Mouse (Mus musculus) forebrain, embryonic 14.5 days (tissue): ENCODE data around the gene Olfr444. TPM values are rescaled to one million over a fixed set of nuclear protein-coding genes. Genes with fewer than 3 reads are reported as not detected.

Source experiments
- ATAC-seq: fragments of 200-750 bp; cut with Nextera tagmentation; 2 replicates; pipeline ENCODE4 v1.8.0; 2017; ENCODE audit warnings: mild to moderate bottlenecking, moderate library complexity
- DNase-seq: peaks from one replicate; pipeline ENCODE4 v3.0.0-alpha.2; 2015; ENCODE audit warnings: low spot score
- H3K27ac ChIP-seq: fragments of 300-500 bp; sonication (generic); 2 replicates; pipeline ENCODE4 v1.5.1; 2014; ENCODE audit warnings: low read depth, mild to moderate bottlenecking, control low read depth, low read length, moderate library complexity
- H3K27me3 ChIP-seq: fragments of 300-500 bp; sonication (generic); replicated peaks from 2 replicates; pipeline ENCODE4 v1.6.1; 2014; ENCODE audit warnings: low read length, control low read depth, mixed read lengths; ENCODE audit not compliant: control insufficient read depth, insufficient read depth
- H3K36me3 ChIP-seq: fragments of 300-500 bp; sonication (generic); 2 replicates; pipeline ENCODE4 v1.6.1; 2014; ENCODE audit warnings: low read length, control low read depth; ENCODE audit not compliant: control insufficient read depth, insufficient read depth
- H3K4me1 ChIP-seq: fragments of 300-500 bp; sonication (generic); 2 replicates; pipeline ENCODE4 v1.6.1; 2014; ENCODE audit warnings: antibody characterized with exemption, low read length, control low read depth; ENCODE audit not compliant: control insufficient read depth, insufficient read depth
- H3K4me2 ChIP-seq: fragments of 300-500 bp; sonication (generic); 2 replicates; pipeline ENCODE4 v1.6.1; 2014; ENCODE audit warnings: mild to moderate bottlenecking, control low read depth, low read length
- H3K4me3 ChIP-seq: fragments of 300-500 bp; sonication (generic); 2 replicates; pipeline ENCODE4 v1.5.1; 2014; ENCODE audit warnings: low read depth, low read length, control low read depth
- H3K9ac ChIP-seq: fragments of 300-500 bp; sonication (generic); 2 replicates; pipeline ENCODE4 v1.6.1; 2014; ENCODE audit warnings: mild to moderate bottlenecking, low read length, control low read depth, moderate library complexity
- H3K9me3 ChIP-seq: fragments of 300-500 bp; sonication (generic); replicated peaks from 2 replicates; pipeline ENCODE4 v1.6.1; 2016; ENCODE audit warnings: low read length, control low read depth, mixed read lengths; ENCODE audit not compliant: control insufficient read depth
- WGBS: fragments of 180-500 bp; shearing (Covaris S2); extraction: QIAGEN DNeasy Blood & Tissue Kit; methylation state at CpG from one replicate; pipeline ENCODE4 v1.1.7; 2014; 5-methylcytosine and 5-hydroxymethylcytosine counted together
- polyA plus RNA-seq: library from polyadenylated mRNA; unstranded; fragments of >200 nt; fragmentation: Nextera tagmentation; extraction: Ambion mirVana; gene quantifications from 2 replicates; pipeline ENCODE4 v1.2.1, GENCODE M21; 2014

Gene Olfr444
- polyA plus RNA-seq, result not detected in 2 replicates

- Histone ChIP-seq H3K9me3 (no peaks in the 10 kb centered on the region), H3K4me1 (no peaks in the 10 kb centered on the region), H3K4me2 (no peak within 1 kb of the TSS), H3K27me3 (no peaks in the 10 kb centered on the region), H3K27ac (no peak within 1 kb of the TSS), H3K9ac (no peak within 1 kb of the TSS), H3K4me3 (no peak within 1 kb of the TSS), H3K36me3 (no peaks in the 10 kb centered on the region)
- DNase-seq (no peak), ATAC-seq (no peak)
- WGBS, result 85% methylated on average over 1 of the region's 1 CpGs
These were observed at the start of gene Olfr444 for GRCm38 (mm10) chr6:42948767-42949166. TSS of gene Olfr444 (plus strand) at chr6:42949067.

GRCm38 (mm10) chr6:42900345-42900744, 48.5 kb upstream of the Olfr444 start:
- H3K36me3 ChIP-seq, result no peaks in the 10 kb centered on the region
- no peak overlapping the region for H3K4me3 ChIP-seq
- no peak overlapping the region for H3K27ac ChIP-seq
- H3K9ac ChIP-seq, result no peak overlapping the region
- no peaks in the 10 kb centered on the region for H3K4me1 ChIP-seq
- WGBS, result 12% methylated on average over 1 of the region's 1 CpGs
- H3K4me2 ChIP-seq, result no peak overlapping the region
- ATAC-seq (no peak), DNase-seq (no peak)
- no peaks in the 10 kb centered on the region for H3K27me3 ChIP-seq
- no peaks in the 10 kb centered on the region for H3K9me3 ChIP-seq

- Histone ChIP-seq H3K4me1 (no peaks in the 10 kb centered on the region), H3K27ac (no peak within 1 kb of the TSS), H3K4me2 (no peak within 1 kb of the TSS), H3K36me3 (no peaks in the 10 kb centered on the region), H3K9me3 (no peaks in the 10 kb centered on the region), H3K9ac (no peak within 1 kb of the TSS), H3K4me3 (no peak within 1 kb of the TSS), H3K27me3 (no peaks in the 10 kb centered on the region)
- ATAC-seq (no peak), DNase-seq (no peak)
These were observed 40.3 kb upstream of the Olfr444 start, which contains the start of gene Olfr447 for GRCm38 (mm10) chr6:42908578-42908977. TSS of gene Olfr447 (plus strand) at chr6:42908878.

GRCm38 (mm10) chr6:42921077-42921476, 27.8 kb upstream of the Olfr444 start, which contains the start of gene Olfr446:
TSS of gene Olfr446 (plus strand) at chr6:42921377.
- H3K36me3 ChIP-seq, result no peaks in the 10 kb centered on the region
- H3K9me3 ChIP-seq, result no peaks in the 10 kb centered on the region
- H3K27ac ChIP-seq, result no peak within 1 kb of the TSS
- no peak within 1 kb of the TSS for H3K9ac ChIP-seq
- H3K4me3 ChIP-seq, result no peak within 1 kb of the TSS
- H3K4me1 ChIP-seq, result no peaks in the 10 kb centered on the region
- no peak for DNase-seq
- no peak for ATAC-seq
- WGBS, result 59% methylated on average over 2 of the region's 2 CpGs
- H3K27me3 ChIP-seq, result no peaks in the 10 kb centered on the region
- no peak within 1 kb of the TSS for H3K4me2 ChIP-seq

- ATAC-seq, result no peak
- Histone ChIP-seq H3K27ac (no peak overlapping the region), H3K9me3 (no peaks in the 10 kb centered on the region), H3K9ac (no peak overlapping the region), H3K4me3 (no peak overlapping the region), H3K36me3 (no peaks in the 10 kb centered on the region), H3K4me2 (no peak overlapping the region), H3K27me3 (no peaks in the 10 kb centered on the region), H3K4me1 (no peaks in the 10 kb centered on the region)
- DNase-seq, result no peak
These were observed 31.5 kb downstream of the Olfr444 start for GRCm38 (mm10) chr6:42980377-42980776.

Other genes with a start within 250 kb of the Olfr444 start
- gene Tcaf1, start 239.0 kb upstream of the Olfr444 start, polyA plus RNA-seq, result 176 and 209 TPM in 2 replicates
- not detected in 2 replicates for gene Olfr453, start 209.7 kb upstream of the Olfr444 start, polyA plus RNA-seq
- gene Olfr38, start 192.7 kb upstream of the Olfr444 start, polyA plus RNA-seq, result not detected in 2 replicates
- not detected in 2 replicates for gene Olfr452, start 164.0 kb upstream of the Olfr444 start, polyA plus RNA-seq
- gene Olfr450, start 137.1 kb upstream of the Olfr444 start, polyA plus RNA-seq, result not detected in 2 replicates
- not detected in 2 replicates for gene Olfr449, start 114.7 kb upstream of the Olfr444 start, polyA plus RNA-seq
- gene Olfr448, start 58.6 kb upstream of the Olfr444 start, polyA plus RNA-seq, result not detected in 2 replicates
- not detected in 2 replicates for gene Olfr447, start 40.2 kb upstream of the Olfr444 start, polyA plus RNA-seq
- gene Olfr446, start 27.7 kb upstream of the Olfr444 start, polyA plus RNA-seq, result not detected in 2 replicates
- not detected in 2 replicates for gene Olfr441, start 157.3 kb downstream of the Olfr444 start, polyA plus RNA-seq
- gene Olfr237-ps1, start 197.5 kb downstream of the Olfr444 start, polyA plus RNA-seq, result not detected in 2 replicates
- not detected in 2 replicates for gene Olfr437, start 214.2 kb downstream of the Olfr444 start, polyA plus RNA-seq
- gene Olfr13, start 223.1 kb downstream of the Olfr444 start, polyA plus RNA-seq, result not detected in 2 replicates
- gene Olfr435, start 248.1 kb downstream of the Olfr444 start, polyA plus RNA-seq, result not detected in 2 replicates